10 mouse cellular contexts compared by ENCODE assay signal in the genomic region with DNA sequence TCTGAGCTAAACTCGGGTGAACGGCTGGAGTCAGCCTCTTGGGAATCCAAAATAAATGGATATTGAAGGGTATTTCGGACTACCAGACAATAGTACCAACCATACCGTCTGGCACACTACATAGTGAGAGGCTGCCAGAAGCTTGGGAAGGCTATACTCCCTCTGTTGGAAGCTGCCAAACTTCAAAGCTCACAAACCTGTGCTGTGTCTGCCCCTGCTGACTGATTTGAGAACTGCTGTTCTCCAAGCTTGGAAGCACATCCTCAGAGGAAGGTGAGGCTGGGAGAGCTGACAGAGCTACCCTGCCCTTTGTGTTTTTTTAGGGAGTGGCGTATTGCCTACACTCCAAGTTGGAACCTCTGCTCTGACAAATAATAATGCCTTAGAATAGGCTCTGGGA.
A peak's percentile ranks its signal among the peaks of the same experiment; 100 is the strongest.
DNase-seq lines count a peak whose midpoint lies in the region; ATAC-seq and TF ChIP-seq lines count a peak whose summit lies in the region.
"Had no signal": no experiment of that assay in that cellular context is flagged by ENCODE, and none has a peak within 500 bp of the region (broad histone marks: within the 10 kb centered on the region; RNA-seq: fewer than 3 reads in every experiment).

No protein-coding gene starts in this region.

- H3K27me3 ChIP-seq in kidney, adult 2 months (replicated peaks; ENCODE audit: control insufficient read depth, insufficient read depth, low read length): no peaks in the 10 kb centered on the region; the same call in 1 of the 2 replicates
- no peaks in the 10 kb centered on the region for H3K27me3 ChIP-seq in kidney, embryonic 16.5 days (ENCODE audit: insufficient read depth, low read length)
- no peaks in the 10 kb centered on the region for H3K27me3 ChIP-seq in MEL (ENCODE audit: control insufficient read depth in 1 of 2, insufficient read depth in 2 of 2, low read length in 2 of 2)
- no peaks in the 10 kb centered on the region for H3K27me3 ChIP-seq in kidney, postnatal 0 days (ENCODE audit: insufficient read depth, low read length)
- H3K27me3 ChIP-seq: heart, embryonic 13.5 days; liver, embryonic 15.5 days had no signal

- TF ChIP-seq CTCF in kidney, adult 2 months (conservative IDR thresholded peaks at IDR 0.05; ENCODE audit: insufficient read depth, insufficient read length, low read depth, low read length): peak; percentile 79
- peak in 2 of 3 experiments; percentile 6 to 22; a peak in 2 of 6 replicates for TF ChIP-seq CTCF in MEL (IDR thresholded peaks at IDR 0.05 in 2 of 3, conservative IDR thresholded peaks at IDR 0.05 in 1 of 3; ENCODE audit: control insufficient read depth in 1 of 3, insufficient read depth in 1 of 3, low read depth in 2 of 3, low read length in 3 of 3, poor library complexity in 1 of 3, severe bottlenecking in 1 of 3)
- peak; percentile 62 for TF ChIP-seq CTCF in kidney, postnatal 0 days (IDR thresholded peaks at IDR 0.05; ENCODE audit: low read depth)

- no peak overlapping the region for H3K27ac ChIP-seq in kidney, adult 2 months (ENCODE audit: insufficient read depth, low read depth, low read length)
- H3K27ac ChIP-seq in kidney, embryonic 16.5 days (ENCODE audit: low read length): no peak overlapping the region
- H3K27ac ChIP-seq in MEL (ENCODE audit: control insufficient read depth, low read depth, low read length): no peak overlapping the region
- no peak overlapping the region for H3K27ac ChIP-seq in kidney, postnatal 0 days
- H3K27ac ChIP-seq: heart, embryonic 13.5 days; liver, embryonic 15.5 days had no signal

- TF ChIP-seq POLR2A in kidney, adult 2 months (IDR thresholded peaks at IDR 0.05; ENCODE audit: low read depth, low read length): no peak
- no peak for TF ChIP-seq POLR2A in MEL (IDR thresholded peaks at IDR 0.05; ENCODE audit: control insufficient read depth in 1 of 2, insufficient read depth in 1 of 2, low read depth in 1 of 2, low read length in 2 of 2, poor library complexity in 1 of 2)

- peaks cover 5% of the 10 kb centered on the region for H3K9me3 ChIP-seq in kidney, embryonic 16.5 days (ENCODE audit: low read length)
- no peaks in the 10 kb centered on the region for H3K9me3 ChIP-seq in MEL (replicated peaks; ENCODE audit: insufficient read depth, low read length)
- H3K9me3 ChIP-seq in kidney, postnatal 0 days (replicated peaks; ENCODE audit: low read length): no peaks in the 10 kb centered on the region
- H3K9me3 ChIP-seq: liver, embryonic 15.5 days had no signal

- TF ChIP-seq EP300 in MEL (IDR thresholded peaks at IDR 0.05; ENCODE audit: low read depth in 1 of 2, low read length in 2 of 2): no peak

- H3K4me3 ChIP-seq in kidney, adult 2 months (ENCODE audit: insufficient read depth, low read depth, low read length): no peak overlapping the region
- H3K4me3 ChIP-seq in kidney, embryonic 16.5 days (ENCODE audit: low read length): no peak overlapping the region
- no peak overlapping the region for H3K4me3 ChIP-seq in MEL (ENCODE audit: control insufficient read depth in 1 of 2, insufficient read depth in 1 of 2, low read depth in 2 of 2, low read length in 2 of 2)
- no peak overlapping the region for H3K4me3 ChIP-seq in kidney, postnatal 0 days (replicated peaks; ENCODE audit: low read depth, low read length)
- H3K4me3 ChIP-seq: heart, embryonic 13.5 days; liver, embryonic 15.5 days had no signal

- no peaks in the 10 kb centered on the region for H3K4me1 ChIP-seq in kidney, adult 2 months (ENCODE audit: control insufficient read depth, insufficient read depth, low read length)
- no peaks in the 10 kb centered on the region for H3K4me1 ChIP-seq in kidney, embryonic 16.5 days (ENCODE audit: insufficient read depth, low read length)
- no peaks in the 10 kb centered on the region for H3K4me1 ChIP-seq in MEL (ENCODE audit: control insufficient read depth in 1 of 2, insufficient read depth in 2 of 2, low read length in 2 of 2)
- H3K4me1 ChIP-seq in kidney, postnatal 0 days (replicated peaks; ENCODE audit: insufficient read depth, low read length): no peaks in the 10 kb centered on the region
- H3K4me1 ChIP-seq: heart, embryonic 13.5 days; liver, embryonic 15.5 days had no signal

- no peaks in the 10 kb centered on the region for H3K79me2 ChIP-seq in MEL (ENCODE audit: control insufficient read depth, insufficient read depth, low read length, poor library complexity)

- WGBS in kidney, adult 2 months: 69% methylated on average over 5 of the region's 5 CpGs
- WGBS in kidney, embryonic 16.5 days: 74% methylated on average over 5 of the region's 5 CpGs
- 73% methylated on average over 5 of the region's 5 CpGs for WGBS in kidney, postnatal 0 days

- no peaks in the 10 kb centered on the region for H3K36me3 ChIP-seq in kidney, adult 2 months (ENCODE audit: control insufficient read depth, insufficient read depth, low read length)
- no peaks in the 10 kb centered on the region for H3K36me3 ChIP-seq in kidney, embryonic 16.5 days (ENCODE audit: insufficient read depth, low read length)
- no peaks in the 10 kb centered on the region for H3K36me3 ChIP-seq in MEL (ENCODE audit: control insufficient read depth in 1 of 2, insufficient read depth in 2 of 2, low read length in 2 of 2)
- H3K36me3 ChIP-seq in kidney, postnatal 0 days (ENCODE audit: insufficient read depth, low read length): no peaks in the 10 kb centered on the region
- H3K36me3 ChIP-seq: heart, embryonic 13.5 days; liver, embryonic 15.5 days had no signal

- peak; percentile 25 for DNase-seq in adrenal gland, postnatal 10 days
- no peak for DNase-seq in adrenal gland, adult 8-10 months
- DNase-seq in kidney, adult 2 months: peak; percentile 61
- peak; percentile 6 for DNase-seq in MEL (ENCODE audit: low read depth, low spot score)
- peak; percentile 25 for DNase-seq in kidney, postnatal 0 days (ENCODE audit: low spot score)
- no peak for DNase-seq in urinary bladder, postnatal 10 days (ENCODE audit: low spot score)
- DNase-seq in left cerebral cortex, adult 8-10 months (ENCODE audit: low spot score in 2 of 2): no peak

- H3K4me2 ChIP-seq in kidney, embryonic 16.5 days (replicated peaks; ENCODE audit: low read depth, low read length): no peak overlapping the region
- no peak overlapping the region for H3K4me2 ChIP-seq in kidney, postnatal 0 days (ENCODE audit: low read length)
- H3K4me2 ChIP-seq: heart, embryonic 13.5 days; liver, embryonic 15.5 days had no signal

- no peak for ATAC-seq in kidney, embryonic 16.5 days (ENCODE audit: low FRiP score, low TSS enrichment)
- ATAC-seq in kidney, postnatal 0 days (replicated peaks; ENCODE audit: low FRiP score, low read depth): no peak

- no peak overlapping the region for H3K9ac ChIP-seq in kidney, embryonic 16.5 days (replicated peaks; ENCODE audit: low read length)
- H3K9ac ChIP-seq in MEL (ENCODE audit: control insufficient read depth, low read depth, low read length, poor library complexity, severe bottlenecking): no peak overlapping the region
- no peak overlapping the region for H3K9ac ChIP-seq in kidney, postnatal 0 days (ENCODE audit: low read depth, low read length)
- H3K9ac ChIP-seq: heart, embryonic 13.5 days; liver, embryonic 15.5 days had no signal

- no peak for TF ChIP-seq RAD21 in MEL (IDR thresholded peaks at IDR 0.05; ENCODE audit: low read depth, low read length)

TF ChIP-seq in MEL, 35 proteins besides CTCF, POLR2A, EP300 and RAD21:
- TF ChIP-seq JUND (IDR thresholded peaks at IDR 0.05; ENCODE audit: low read depth, low read length) (no peak), GABPA (IDR thresholded peaks at IDR 0.05; ENCODE audit: low read depth, low read length) (no peak), GATA1 (IDR thresholded peaks at IDR 0.05; ENCODE audit: low read depth, low read length) (no peak), NRF1 (IDR thresholded peaks at IDR 0.05; ENCODE audit: insufficient read depth, low read depth, low read length, poor library complexity, severe bottlenecking) (no peak), TCF12 (IDR thresholded peaks at IDR 0.05; ENCODE audit: low read depth, low read length) (no peak), MYC (IDR thresholded peaks at IDR 0.05; ENCODE audit: low read depth, low read length) (no peak), ZKSCAN1 (IDR thresholded peaks at IDR 0.05; ENCODE audit: low read depth, low read length) (no peak), NELFE (IDR thresholded peaks at IDR 0.05; ENCODE audit: low read depth, low read length) (no peak), MAFK (IDR thresholded peaks at IDR 0.05; ENCODE audit: borderline replicate concordance, low read depth, low read length) (no peak), MEF2A (IDR thresholded peaks at IDR 0.05; ENCODE audit: extremely low read depth, insufficient replicate concordance, low read depth, low read length, poor library complexity, severe bottlenecking) (no peak), SMC3 (IDR thresholded peaks at IDR 0.05; ENCODE audit: low read depth, low read length) (no peak), HCFC1 (IDR thresholded peaks at IDR 0.05; ENCODE audit: low read depth, low read length) (no peak), ZC3H11A (IDR thresholded peaks at IDR 0.05; ENCODE audit: low read depth, low read length) (no peak), CHD1 (IDR thresholded peaks at IDR 0.05; ENCODE audit: low read depth, low read length) (no peak)

Comparison
In these comparisons a context has a peak if more than half of its experiments do, and no peak if none do; other contexts are left out.
1. DNase-seq: peak in adrenal gland, postnatal 10 days (single experiment), kidney, adult 2 months (single experiment), MEL (single experiment) and kidney, postnatal 0 days (single experiment); none in adrenal gland, adult 8-10 months (single experiment), urinary bladder, postnatal 10 days (single experiment) and left cerebral cortex, adult 8-10 months (0 of 2).
2. CTCF ChIP-seq: peak in every context shown above with its lines; median percentile 79 in kidney, adult 2 months; 62 in kidney, postnatal 0 days; 14 in MEL.